Mouse (Mus musculus) heart, adult 2 months (tissue): ENCODE data around the gene Gm44790.

Experiments
- CTCF ChIP-seq: fragments of 200-600 bp; IDR thresholded peaks from 2 replicates; pipeline ENCODE4 v1.8.1; 2022; ENCODE audit warnings: antibody characterized with exemption, mild to moderate bottlenecking, moderate library complexity
- EP300 ChIP-seq: fragments of 200-500 bp; IDR thresholded peaks from 2 replicates; pipeline ENCODE4 v1.6.1; 2011; ENCODE audit warnings: low read depth, low read length, control low read depth; ENCODE audit not compliant: insufficient read depth
- POLR2A ChIP-seq: fragments of 200-500 bp; IDR thresholded peaks from 2 replicates; pipeline ENCODE4 v1.6.1; 2011; ENCODE audit warnings: mild to moderate bottlenecking, low read depth, low read length, control low read depth; ENCODE audit not compliant: insufficient read depth

DNA sequence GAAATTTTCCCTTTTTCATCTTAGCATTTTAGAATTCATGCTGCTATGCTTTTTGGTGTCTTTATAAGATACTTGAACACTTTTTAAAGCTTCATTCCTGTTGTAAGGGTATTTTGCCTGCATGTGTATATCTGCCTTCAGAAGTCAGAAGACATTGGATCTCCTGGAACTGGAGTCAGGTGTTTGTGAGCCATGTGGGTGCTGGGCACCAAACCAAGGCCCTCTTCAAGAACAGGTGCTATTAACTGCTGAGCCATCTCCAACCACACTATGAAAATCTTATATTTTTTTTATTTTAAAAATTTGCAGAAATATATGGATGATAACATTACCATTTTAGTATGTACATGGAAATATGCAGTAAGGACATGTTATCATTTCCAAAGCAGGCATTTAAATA is 20.2 kb upstream of the Gm44790 start:
- no peak for TF ChIP-seq CTCF
- no peak for TF ChIP-seq POLR2A
- TF ChIP-seq EP300 = no peak
